Mouse (Mus musculus) heart, adult 11 months (tissue): ENCODE results near the gene Aco1.

Experiments
- DNase-seq: peaks from one replicate; pipeline ENCODE4 v3.0.0; 2022

Gene Aco1

DNA sequence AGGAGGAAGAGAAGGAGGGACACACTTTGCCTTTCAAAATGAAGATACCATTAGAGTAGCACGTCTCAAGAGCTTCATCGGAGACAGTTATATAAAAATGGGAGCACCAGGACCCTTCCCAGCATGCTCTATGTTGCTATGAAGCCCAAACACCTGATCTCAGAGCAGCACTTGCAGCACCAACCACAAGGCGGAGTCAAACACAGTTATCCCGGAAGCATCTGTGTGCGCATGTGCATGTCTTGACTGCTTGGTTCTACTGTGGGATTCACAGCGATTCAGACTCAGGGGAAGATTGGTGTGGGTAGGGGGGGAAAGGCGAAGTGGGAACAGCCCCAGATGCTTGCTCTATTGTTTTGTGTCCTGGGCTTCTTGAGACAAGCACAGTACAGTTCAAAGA is 75.5 kb downstream of the Aco1 start:
- peak; percentile 75 for DNase-seq

DNA sequence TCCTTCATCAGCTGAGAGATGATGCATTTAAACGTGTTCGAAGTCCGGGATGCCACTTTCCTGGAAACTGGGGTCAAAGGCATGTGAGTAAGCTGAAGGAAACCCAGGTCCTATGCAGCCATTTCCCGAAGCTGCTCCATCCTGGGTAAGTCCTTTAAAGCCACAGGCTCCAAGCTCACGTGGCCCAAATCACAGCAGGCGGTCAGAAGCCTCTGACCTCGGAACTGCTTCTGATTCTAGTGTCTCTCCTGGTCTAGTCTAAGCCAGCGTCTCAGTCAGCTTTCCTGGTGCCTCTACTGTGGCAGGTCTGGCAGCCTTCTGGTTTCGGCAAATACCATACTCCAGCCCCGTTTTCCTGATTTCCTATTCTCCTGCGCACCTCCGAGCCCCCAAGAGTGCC is 77.6 kb downstream of the Aco1 start:
- DNase-seq, result peak; percentile 54

DNA sequence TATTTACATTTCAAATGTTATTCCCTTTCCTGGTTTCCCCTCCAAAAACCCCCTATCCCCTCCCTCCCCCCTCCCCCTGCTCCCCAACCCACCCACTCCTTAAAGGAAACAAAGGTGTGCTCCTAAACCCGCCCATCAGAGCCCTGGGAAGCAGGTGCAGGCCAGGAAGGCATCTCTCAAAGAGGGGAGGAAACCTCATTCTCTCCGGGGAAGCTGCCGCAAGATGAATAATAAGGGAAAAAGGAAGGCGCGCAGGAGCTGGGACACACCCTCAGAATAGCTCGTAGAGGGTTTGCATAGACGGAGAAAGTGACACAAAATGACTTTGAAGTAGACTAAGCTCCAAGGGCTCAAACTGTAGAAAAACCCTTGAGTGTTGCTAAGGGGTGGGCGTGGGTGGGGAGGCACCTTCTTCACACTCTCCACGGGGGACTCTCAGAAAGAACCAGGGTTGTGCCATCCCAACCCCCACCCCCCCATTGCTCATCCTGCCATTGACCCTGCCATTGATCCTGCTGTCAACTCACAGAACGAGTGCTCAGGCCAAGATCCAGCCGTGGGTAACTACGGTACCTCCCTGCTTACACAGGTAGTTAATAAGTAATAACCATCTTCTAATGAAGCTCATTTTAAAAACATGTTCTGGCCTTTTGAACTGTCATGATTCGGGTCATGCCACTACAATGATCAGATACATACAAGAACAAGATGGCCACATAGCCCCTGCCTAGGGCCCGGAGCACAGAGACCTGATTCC is 78.3 kb downstream of the Aco1 start:
- DNase-seq, result peak; percentile 30

DNA sequence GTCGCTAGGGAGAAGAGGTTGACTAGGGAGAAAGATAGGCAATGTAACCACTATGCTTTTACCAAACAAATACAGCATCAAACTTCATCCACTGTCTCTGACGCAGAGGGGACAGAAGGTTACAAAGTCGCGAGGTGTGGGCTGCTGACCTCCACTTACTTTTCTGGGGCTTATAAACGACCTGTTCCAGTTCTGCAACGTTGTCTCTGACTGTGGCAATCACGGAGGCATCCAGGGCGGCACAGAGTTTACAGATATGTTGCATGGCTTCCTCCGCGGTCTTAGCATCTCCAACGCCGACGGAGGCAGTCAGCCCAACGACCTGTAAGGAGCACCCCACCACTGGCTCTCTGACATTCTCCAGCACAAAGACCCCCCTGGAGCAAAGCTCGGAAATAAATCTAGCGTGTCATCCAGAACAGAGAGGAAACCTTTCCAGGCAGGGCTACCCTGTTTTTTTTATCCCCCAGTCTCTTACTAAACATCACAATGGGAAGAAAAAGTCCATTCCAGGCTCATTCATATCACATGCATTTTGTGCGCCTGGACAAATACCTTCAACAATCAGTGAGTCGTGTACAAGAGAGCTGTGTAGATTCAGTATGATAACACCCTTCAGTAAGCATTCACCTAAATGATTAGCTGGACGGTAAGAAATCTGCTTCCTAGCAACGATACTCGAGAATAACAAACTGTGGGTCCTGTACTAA is 79.2 kb downstream of the Aco1 start:
- DNase-seq, result peak; percentile 85

DNA sequence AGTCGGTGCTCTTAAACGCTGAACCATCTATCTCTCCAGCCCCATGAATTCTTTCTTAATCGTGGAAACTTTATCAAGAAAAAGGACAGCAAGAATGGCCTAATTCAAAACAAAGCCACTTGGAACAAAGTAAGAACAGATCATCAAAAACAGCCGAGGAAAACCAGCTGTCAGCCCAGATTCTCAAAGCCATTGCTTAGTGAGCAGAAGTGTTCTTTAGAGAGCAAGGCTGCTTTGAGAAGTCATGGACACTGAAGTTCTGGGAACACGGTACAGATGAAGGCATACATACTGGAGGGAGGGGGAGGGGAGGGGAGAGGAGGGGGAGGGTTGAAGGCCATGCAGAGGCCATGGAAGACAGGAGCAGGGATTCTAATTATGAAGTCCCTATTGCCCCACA is 83.2 kb downstream of the Aco1 start:
- DNase-seq, result peak; percentile 72

DNA sequence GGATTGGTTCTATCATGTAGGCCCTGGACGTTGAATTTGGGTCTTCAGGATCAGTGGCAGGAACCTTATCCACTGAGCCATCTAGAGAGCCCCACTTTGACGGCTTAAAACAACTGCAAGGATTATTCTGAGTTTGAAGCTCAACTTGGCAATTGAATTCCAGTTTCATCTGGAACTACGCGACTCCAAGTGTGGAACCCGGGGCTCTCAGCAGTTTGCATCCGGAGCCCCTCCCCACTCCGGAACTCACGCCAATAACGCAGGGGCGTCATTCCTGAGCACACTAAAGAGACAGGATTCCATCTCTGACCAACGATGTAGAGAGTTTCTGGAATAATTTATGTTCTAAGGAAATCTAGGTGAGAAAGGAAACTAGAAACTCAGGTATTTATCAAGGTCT is 84.2 kb downstream of the Aco1 start:
- peak; percentile 71 for DNase-seq

DNA sequence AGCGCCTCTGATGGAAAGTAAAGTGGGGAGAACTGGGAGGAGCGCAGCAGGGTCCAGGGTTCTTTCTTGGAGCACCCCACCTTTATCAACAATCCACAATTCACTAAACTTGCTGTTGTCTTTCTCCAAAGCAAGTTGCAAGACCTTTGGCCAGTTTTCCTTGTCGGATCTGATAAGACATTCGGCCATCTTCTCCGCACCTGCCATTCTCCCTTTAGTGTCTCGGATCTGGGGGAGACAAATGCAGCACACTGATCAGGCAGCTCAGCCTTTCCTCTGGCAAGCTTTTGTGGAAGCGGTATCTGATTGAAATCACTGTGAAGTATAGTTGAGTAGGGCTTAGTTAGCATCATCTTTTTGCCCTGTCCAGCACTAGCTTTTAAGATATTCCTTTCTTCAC is 85.0 kb downstream of the Aco1 start:
- peak; percentile 76 for DNase-seq

DNA sequence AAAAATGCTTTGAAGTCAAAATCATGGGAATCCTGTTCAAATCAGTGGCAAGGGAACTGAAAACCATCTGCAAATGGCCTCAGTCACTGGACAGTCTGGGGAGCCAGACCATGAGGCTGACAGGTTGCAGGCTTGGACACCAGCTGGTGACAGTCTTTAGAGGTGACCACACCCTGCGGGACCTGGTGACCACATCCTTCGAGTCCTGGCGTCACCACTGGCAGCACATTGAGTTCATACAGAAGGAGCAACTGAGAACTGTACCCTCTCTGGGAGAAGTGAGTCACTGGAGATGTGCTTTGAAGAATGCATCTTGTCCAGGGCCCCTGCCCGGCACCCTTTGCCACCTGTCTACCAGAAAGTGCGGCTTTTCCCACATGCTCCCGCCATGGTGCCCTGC is 86.8 kb downstream of the Aco1 start:
- peak; percentile 92 for DNase-seq

DNA sequence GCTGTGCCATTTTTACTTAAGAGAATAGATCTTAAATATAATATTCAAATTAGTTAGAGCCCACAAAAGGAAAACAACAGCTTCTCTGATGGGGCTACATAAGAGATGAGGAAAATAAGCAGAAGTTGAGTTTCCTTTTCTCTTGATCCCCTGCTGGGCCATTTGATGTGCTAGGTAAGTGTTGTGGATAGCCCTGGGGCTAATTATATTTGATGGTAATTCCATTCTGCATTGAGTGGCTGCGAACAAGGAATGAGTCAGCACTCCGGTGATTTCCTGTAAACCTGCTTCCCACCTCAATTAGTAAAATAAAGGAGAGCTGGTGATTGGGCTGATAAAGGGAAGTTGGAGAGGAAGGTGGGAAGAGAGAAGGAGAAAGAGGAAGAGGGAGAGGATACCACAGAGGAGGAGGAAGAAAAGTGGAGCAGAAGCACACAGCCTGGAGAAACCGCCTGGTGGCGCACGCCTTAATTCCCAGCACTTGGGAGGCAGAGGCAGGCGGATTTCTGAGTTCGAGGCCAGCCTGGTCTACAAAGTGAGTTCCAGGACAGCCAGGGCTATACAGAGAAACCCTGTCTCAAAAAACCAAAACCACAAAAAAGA is 90.3 kb downstream of the Aco1 start:
- DNase-seq, result peak; percentile 45

DNA sequence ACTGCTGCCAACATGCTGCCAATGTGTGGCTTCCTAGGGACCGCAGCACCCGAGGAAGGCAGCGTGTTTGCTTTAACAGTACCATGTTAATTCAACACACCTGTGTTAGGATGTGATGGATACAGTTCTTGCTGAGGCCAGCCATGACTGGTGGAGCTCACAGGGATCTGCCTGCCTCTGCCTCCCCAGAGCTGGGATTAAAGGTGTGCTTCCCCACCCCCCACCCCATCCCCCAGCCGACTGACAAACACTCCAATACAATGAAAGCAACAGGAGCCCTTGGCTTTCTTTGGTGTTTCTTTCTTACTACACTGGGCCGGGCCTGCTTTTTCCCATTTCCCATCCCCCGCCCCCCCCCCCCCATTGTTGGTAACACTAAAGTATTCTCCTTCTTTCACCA is 91.4 kb downstream of the Aco1 start:
- peak; percentile 42 for DNase-seq

DNA sequence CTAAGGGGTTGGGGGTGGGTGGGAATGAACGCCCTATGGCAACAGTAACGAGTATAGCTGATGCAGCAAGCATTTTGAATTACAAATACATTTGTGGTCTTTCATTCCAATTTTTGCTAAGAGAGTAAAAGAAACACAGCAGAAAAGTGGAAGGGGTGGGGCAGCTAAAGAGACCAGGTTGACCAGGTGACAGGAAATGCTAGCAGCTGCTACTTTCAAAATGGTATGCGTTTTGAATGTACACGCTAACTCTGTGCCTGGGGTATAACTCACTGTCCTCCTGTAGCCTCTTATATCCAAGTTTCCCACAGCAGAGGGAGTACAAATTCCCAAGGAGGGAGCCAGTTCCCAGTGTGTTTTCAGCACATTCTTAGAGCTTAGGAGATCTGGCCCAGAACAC is 93.9 kb downstream of the Aco1 start:
- no peak for DNase-seq

DNA sequence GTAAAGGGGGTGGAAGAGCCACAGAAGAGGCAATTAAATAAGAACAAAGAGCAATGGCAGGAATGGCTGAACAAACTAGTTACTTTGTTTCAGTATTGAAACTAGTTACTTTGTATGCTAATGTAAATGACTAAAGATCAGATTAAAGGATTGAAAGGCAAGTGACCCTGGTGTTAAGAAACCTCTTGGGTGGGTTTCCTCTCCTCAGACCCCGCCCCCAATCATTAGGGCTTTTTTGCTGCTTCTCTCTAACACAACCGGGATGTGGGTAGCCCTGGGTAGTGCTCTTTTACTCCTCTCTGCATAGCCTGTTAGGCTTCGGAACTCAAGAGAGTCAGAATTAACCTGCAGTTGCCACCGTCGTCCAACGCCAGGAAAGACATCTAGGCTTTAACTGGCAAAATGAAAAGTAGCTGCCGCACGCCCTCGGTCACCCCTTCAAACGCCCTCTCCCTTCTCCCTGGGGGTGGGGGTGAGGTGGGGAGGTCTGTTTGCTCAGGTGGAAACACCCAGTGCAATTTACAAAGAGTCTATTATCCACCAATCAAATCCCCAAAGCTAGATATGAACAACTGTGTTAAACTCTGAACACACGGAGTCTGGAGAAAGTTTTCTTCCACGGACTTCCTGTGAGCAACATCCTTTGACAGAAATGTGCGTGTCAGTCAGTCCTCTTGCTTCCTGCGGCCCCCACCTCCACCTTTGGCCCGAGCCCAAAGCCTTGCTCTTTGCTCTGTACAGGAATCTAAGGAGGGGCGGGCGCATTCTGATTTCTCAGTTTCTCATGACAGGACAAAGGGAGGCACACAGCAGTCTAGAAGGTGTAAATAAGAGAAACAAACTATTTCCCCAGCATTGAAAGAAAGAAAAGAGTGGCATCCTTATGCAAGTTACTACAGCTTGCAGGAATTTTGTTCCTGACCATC is 95.9 kb downstream of the Aco1 start:
- DNase-seq, result peak; percentile 96

DNA sequence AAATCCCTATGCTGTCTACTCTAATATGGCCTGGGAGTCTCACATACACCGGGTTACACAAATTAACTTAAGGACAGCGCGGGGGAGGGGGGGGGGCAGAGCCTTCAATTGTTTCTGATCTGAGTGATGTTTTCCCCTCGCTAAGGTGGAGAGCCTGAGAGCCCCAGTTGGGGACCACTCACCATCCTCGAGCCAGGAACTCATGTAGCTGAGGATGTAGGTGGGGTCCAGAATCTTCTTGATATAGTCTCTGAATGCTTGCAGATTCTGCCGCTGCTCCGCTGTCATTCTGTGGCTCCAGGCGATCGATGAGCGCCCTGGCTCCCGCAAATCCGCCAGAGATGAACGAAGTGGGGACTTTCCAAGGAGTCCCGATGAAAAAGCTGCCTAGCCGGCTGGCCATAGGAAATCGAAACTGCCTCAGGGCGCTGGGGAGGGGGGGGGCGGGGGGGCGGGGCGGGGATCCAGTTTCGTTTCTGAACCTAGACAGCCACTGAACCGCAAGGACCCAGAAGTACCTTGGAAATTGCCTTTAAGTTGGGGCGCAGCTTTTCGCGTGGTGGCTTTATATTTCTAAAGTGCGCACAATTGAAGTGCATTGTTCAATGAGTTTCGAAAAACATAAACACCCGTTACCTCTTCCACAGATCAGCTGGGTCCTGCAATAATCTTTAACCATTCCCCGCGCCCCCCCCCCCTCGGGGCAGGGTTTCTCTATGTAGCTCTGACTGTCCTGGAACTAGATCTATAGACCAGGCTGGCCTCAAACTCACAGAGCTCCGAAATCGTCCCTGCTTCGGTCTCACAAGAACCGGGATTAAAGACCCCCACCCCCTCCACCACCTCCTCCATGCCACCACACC is 96.8 kb downstream of the Aco1 start, which contains the start of gene Ddx58:
Ddx58 (minus strand) TSS at position 420 of the 863 bp plus-strand sequence.
- DNase-seq, result peak; percentile 96

DNA sequence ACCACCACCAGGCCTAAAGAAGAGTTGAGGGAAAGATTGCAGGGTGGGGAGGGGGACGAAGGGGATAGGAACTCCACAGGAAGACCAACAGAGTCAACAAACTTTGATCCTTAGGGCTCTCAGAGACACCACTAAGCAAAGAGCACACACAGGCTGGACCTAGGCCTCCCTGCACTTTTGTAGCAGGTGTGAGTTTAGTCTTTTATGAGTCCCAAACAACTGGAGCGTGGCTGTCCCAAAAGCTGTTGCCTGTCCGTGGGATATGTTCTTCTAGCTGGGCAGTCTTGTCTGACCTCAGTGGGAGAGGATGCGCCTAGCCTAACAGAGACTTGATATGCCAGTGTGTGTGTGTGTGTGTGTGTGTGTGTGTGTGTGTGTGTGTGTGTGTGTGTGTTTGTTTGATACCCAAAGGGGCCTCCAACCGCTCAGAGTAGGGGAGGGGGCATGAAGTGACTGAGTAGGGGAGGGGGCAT is 97.4 kb downstream of the Aco1 start:
- peak; percentile 76 for DNase-seq

DNA sequence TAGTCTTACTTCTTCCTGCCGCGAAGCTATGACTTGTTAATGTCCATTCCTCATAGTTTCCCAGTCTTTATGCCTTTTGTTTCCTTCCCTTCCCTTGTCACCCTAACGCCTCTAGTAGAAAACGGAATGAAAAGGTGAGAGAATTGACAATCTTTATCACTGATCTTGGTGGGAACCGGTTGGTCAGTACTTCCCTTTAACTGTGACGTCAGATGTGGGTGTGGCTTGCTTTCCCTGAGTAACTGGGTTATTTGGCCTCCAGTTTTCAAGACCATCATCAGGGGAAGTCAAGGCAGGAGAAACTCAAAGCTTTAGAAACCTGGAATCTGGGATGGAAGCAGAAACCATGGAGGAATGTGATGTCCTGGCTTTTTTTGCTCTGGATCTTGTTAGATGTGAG is 99.0 kb downstream of the Aco1 start:
- peak; percentile 29 for DNase-seq

DNA sequence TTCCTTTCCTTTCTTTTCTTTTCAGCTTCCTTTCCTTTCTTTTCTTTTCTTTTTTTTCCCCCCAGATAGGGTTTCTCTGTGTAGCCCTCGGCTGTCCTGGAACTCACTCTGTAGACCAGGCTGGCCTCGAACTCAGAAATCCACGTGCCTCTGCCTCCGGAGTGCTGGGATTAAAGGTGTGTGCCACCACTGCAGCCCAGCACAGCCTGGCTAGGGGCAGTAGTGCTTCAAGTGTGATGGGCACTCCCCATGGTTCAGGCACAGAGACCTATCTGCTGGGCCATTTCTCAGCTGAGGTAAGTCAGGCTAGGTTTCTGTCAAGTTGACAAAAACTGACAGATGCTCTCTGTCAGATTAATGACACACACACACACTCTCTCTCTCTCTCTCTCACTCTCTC is 100.1 kb downstream of the Aco1 start:
- DNase-seq, result peak; percentile 84

DNA sequence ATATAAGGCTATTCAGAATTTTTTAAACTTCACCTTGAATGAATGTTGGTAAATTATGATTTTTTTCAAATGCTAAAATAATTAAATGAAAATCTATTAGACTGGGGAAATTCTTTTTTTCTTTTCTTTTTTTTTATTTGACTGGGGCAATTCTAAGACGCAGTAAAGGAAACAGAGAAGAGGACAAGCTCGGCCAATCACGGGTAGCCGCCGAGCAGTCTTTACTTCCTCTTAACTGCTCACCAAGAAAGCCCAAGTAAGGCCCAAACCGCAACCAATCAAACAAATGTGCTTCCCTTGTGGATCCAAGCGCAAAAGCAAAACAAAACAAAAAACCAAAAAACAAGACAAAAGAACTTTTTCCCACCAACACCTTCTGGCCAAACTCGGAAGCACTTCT is 101.2 kb downstream of the Aco1 start:
- peak; percentile 91 for DNase-seq
